Comparison of ENCODE assay signal across 29 mouse cellular contexts in the genomic region with DNA sequence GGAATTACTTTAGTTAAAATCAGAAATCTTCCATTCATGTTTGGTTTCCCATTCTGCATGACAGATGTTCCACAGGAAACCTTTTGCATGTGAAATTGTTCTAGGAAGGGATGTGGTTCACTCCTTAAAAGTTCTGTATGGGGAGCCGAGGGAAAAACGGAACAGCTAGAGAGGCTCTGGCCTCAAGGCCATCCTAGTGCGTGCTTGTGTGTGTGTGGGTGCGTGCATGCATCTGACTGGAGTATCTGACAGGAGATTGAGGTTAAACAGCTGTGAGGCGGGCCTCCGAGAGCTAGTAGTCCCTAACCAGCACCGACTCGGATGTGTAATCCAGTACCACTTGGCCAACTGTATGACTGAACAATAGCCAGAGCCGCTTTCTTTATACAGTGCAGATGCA. TPM values are rescaled to one million over a fixed set of nuclear protein-coding genes. Genes with fewer than 3 reads are reported as not detected.
DNase-seq lines count a peak whose midpoint lies in the region; ATAC-seq and TF ChIP-seq lines count a peak whose summit lies in the region.
"Had no signal": no experiment of that assay in that cellular context is flagged by ENCODE, and none has a peak within 500 bp of the region (broad histone marks: within the 10 kb centered on the region; RNA-seq: fewer than 3 reads in every experiment).

No protein-coding gene starts in this region.

- peak; percentile 7 for DNase-seq in embryo, embryonic 11 days
- no peak for DNase-seq in embryo, embryonic 9.5 days (ENCODE audit: extremely low spot score)
- peak; percentile 36 to 46 for DNase-seq in heart, adult 9 months (ENCODE audit: low spot score in 2 of 2)
- DNase-seq in heart, postnatal 25 days (ENCODE audit: low spot score): no peak
- DNase-seq in lung, postnatal 10 days: peak; percentile 23
- DNase-seq in lung, postnatal 0 days (ENCODE audit: low spot score): no peak
- peak; percentile 28 for DNase-seq in lung, postnatal 25 days (ENCODE audit: low spot score)
- no peak for DNase-seq in right cerebral cortex, postnatal 14 days
- DNase-seq: adrenal gland, postnatal 25 days; cerebellum, adult 11-12 months; cerebellum, adult 9-11 months; gastrocnemius, postnatal 14 days; liver, embryonic 13.5 days; right cerebral cortex, adult 18-20 months; right cerebral cortex, postnatal 4 days; thymus, adult 18-20 months; thymus, postnatal 25 days had no signal

- no peaks in the 10 kb centered on the region for H3K9me3 ChIP-seq in lung, postnatal 0 days (ENCODE audit: low read length)
- H3K9me3 ChIP-seq: G1E; hindbrain, embryonic 12.5 days; intestine, embryonic 15.5 days; limb, embryonic 10.5 days; limb, embryonic 15.5 days; liver, embryonic 13.5 days; midbrain, embryonic 13.5 days; neural tube, embryonic 15.5 days had no signal

- no peak for TF ChIP-seq CTCF in lung, postnatal 0 days (IDR thresholded peaks at IDR 0.05)

- 73% methylated on average over 9 of the region's 9 CpGs for WGBS in lung, postnatal 0 days

- ATAC-seq in lung, postnatal 0 days: no peak
- ATAC-seq: forebrain, embryonic 14.5 days; hindbrain, postnatal 0 days; intestine, embryonic 15.5 days; midbrain, embryonic 13.5 days; Patski had no signal

- no peaks in the 10 kb centered on the region for H3K36me3 ChIP-seq in lung, postnatal 0 days (ENCODE audit: insufficient read depth, low read length)
- H3K36me3 ChIP-seq: G1E; hindbrain, embryonic 12.5 days; intestine, embryonic 15.5 days; limb, embryonic 10.5 days; limb, embryonic 15.5 days; liver, embryonic 13.5 days; midbrain, embryonic 13.5 days; neural tube, embryonic 15.5 days had no signal

- H3K9ac ChIP-seq in lung, postnatal 0 days (replicated peaks; ENCODE audit: low read depth): no peak overlapping the region
- H3K9ac ChIP-seq: hindbrain, embryonic 12.5 days; intestine, embryonic 15.5 days; limb, embryonic 15.5 days; liver, embryonic 13.5 days; midbrain, embryonic 13.5 days; neural tube, embryonic 15.5 days had no signal

- no peaks in the 10 kb centered on the region for H3K4me1 ChIP-seq in lung, postnatal 0 days (ENCODE audit: insufficient read depth, low read depth, low read length)

- intact Hi-C loops in heart, postnatal 25 days (cut with DNase I): loop anchor here (10.0 kb wide), 1 partner anchor 257 kb away; no protein-coding TSS in a partner anchor

- H3K27ac ChIP-seq in lung, postnatal 0 days (ENCODE audit: low read length): no peak overlapping the region
- H3K27ac ChIP-seq: hindbrain, embryonic 12.5 days; hindbrain, postnatal 0 days; intestine, embryonic 15.5 days; limb, embryonic 10.5 days; limb, embryonic 15.5 days; liver, embryonic 13.5 days; macrophage; midbrain, embryonic 13.5 days; neural tube, embryonic 15.5 days; stomach, postnatal 0 days had no signal

- no peak overlapping the region for H3K4me2 ChIP-seq in lung, postnatal 0 days (replicated peaks; ENCODE audit: low read depth, low read length)
- H3K4me2 ChIP-seq: hindbrain, embryonic 12.5 days; intestine, embryonic 15.5 days; limb, embryonic 15.5 days; liver, embryonic 13.5 days; midbrain, embryonic 13.5 days; neural tube, embryonic 15.5 days had no signal

- no peak overlapping the region for H3K4me3 ChIP-seq in lung, postnatal 0 days (ENCODE audit: low read depth, low read length)
- H3K4me3 ChIP-seq: hindbrain, embryonic 12.5 days; intestine, embryonic 15.5 days; limb, embryonic 10.5 days; limb, embryonic 15.5 days; liver, embryonic 13.5 days; midbrain, embryonic 13.5 days; neural tube, embryonic 15.5 days had no signal

- TF ChIP-seq EP300 in lung, postnatal 0 days (IDR thresholded peaks at IDR 0.05): no peak

- H3K27me3 ChIP-seq in lung, postnatal 0 days (replicated peaks; ENCODE audit: insufficient read depth, low read length): no peaks in the 10 kb centered on the region
- H3K27me3 ChIP-seq: hindbrain, embryonic 12.5 days; intestine, embryonic 15.5 days; limb, embryonic 15.5 days; neural tube, embryonic 15.5 days; Patski had no signal

RNA-seq across cellular contexts. Expression of a gene that starts 51.0 kb away (rescaled TPM):
- total RNA-seq in heart, postnatal 25 days (2021): 10 to 100 TPM; 24.0 to 26.8 TPM
- 18.6 and 20.6 TPM in 2 replicates for polyA plus RNA-seq in lung, postnatal 0 days (2015; fragmentation: Nextera tagmentation; extraction: Ambion mirVana)

Comparison
In these comparisons a context has a peak if more than half of its experiments do, and no peak if none do; other contexts are left out.
1. DNase-seq: peak in embryo, embryonic 11 days (single experiment), heart, adult 9 months (2 of 2), lung, postnatal 10 days (single experiment) and lung, postnatal 25 days (single experiment); none in embryo, embryonic 9.5 days (single experiment), heart, postnatal 25 days (single experiment), lung, postnatal 0 days (single experiment) and right cerebral cortex, postnatal 14 days (single experiment).